Mouse (Mus musculus) stomach, embryonic 16.5 days (tissue): ENCODE measurements around the gene Lrrc25. TPM values are rescaled to one million over a fixed set of nuclear protein-coding genes. Genes with fewer than 3 reads are reported as not detected.

Experiments used
- ATAC-seq: fragments of 200-750 bp; cut with Nextera tagmentation; 2 replicates; pipeline ENCODE4 v1.8.0; 2017; ENCODE audit warnings: moderate number of reproducible peaks, moderate TSS enrichment; ENCODE audit not compliant: insufficient read depth, low FRiP score
- H3K27ac ChIP-seq: fragments of 300-500 bp; sonication (generic); 2 replicates; pipeline ENCODE4 v1.5.1; 2014; ENCODE audit warnings: low read length
- H3K27me3 ChIP-seq: fragments of 300-500 bp; sonication (generic); 2 replicates; pipeline ENCODE4 v1.6.1; 2014; ENCODE audit warnings: low read length, control low read depth, mixed read lengths; ENCODE audit not compliant: control insufficient read depth, insufficient read depth
- H3K36me3 ChIP-seq: fragments of 300-500 bp; sonication (generic); 2 replicates; pipeline ENCODE4 v1.6.1; 2014; ENCODE audit warnings: low read length; ENCODE audit not compliant: control insufficient read depth, insufficient read depth
- H3K4me1 ChIP-seq: fragments of 300-500 bp; sonication (generic); 2 replicates; pipeline ENCODE4 v1.6.1; 2014; ENCODE audit warnings: low read length, control low read depth, mixed read lengths; ENCODE audit not compliant: control insufficient read depth, insufficient read depth
- H3K4me2 ChIP-seq: fragments of 300-500 bp; sonication (generic); 2 replicates; pipeline ENCODE4 v1.6.1; 2014; ENCODE audit warnings: low read depth, low read length, mixed read lengths
- H3K4me3 ChIP-seq: fragments of 300-500 bp; sonication (generic); replicated peaks from 2 replicates; pipeline ENCODE4 v1.5.1; 2014; ENCODE audit warnings: mild to moderate bottlenecking, low read length
- H3K9ac ChIP-seq: fragments of 300-500 bp; sonication (generic); 2 replicates; pipeline ENCODE4 v1.6.1; 2014; ENCODE audit warnings: low read length
- H3K9me3 ChIP-seq: fragments of 300-500 bp; sonication (generic); replicated peaks from 2 replicates; pipeline ENCODE4 v1.6.1; 2016; ENCODE audit warnings: low read length, control low read depth; ENCODE audit not compliant: control insufficient read depth
- WGBS: fragments of 180-500 bp; shearing (Covaris S2); extraction: QIAGEN DNeasy Blood & Tissue Kit; methylation state at CpG from one replicate; pipeline ENCODE4 v1.1.7; 2014; 5-methylcytosine and 5-hydroxymethylcytosine counted together
- polyA plus RNA-seq: library from polyadenylated mRNA; unstranded; fragments of >200 nt; fragmentation: Nextera tagmentation; extraction: Ambion mirVana; gene quantifications from 2 replicates; pipeline ENCODE4 v1.2.1, GENCODE M21; 2015

The Lrrc25 gene
- polyA plus RNA-seq, 1 experiment from 2014 or later, result 2.9 TPM

GRCm38 (mm10) chr8:70610796-70611771 lies 4.9 kb upstream of the Lrrc25 start:
- no peak; the same call in 1 of the 2 replicates for ATAC-seq
- no peaks in the 10 kb centered on the region for H3K27me3 ChIP-seq

GRCm38 (mm10) chr8:70611849-70612248 lies 4.1 kb upstream of the Lrrc25 start:
- Histone ChIP-seq H3K4me3 (peak overlapping the region; percentile 85), H3K9ac (peak overlapping the region; percentile 97), H3K27ac (peak overlapping the region; percentile 98), H3K4me2 (peak overlapping the region; percentile 98), H3K36me3 (no peaks in the 10 kb centered on the region), H3K9me3 (no peaks in the 10 kb centered on the region), H3K4me1 (peaks cover 32% of the 10 kb centered on the region), H3K27me3 (no peaks in the 10 kb centered on the region)
- ATAC-seq, result no peak
- under 1% methylated on average over 6 of the region's 6 CpGs for WGBS

More at GRCm38 (mm10) chr8:70610796-70611771, 4.9 kb upstream of the Lrrc25 start:
- WGBS, result under 1% methylated on average over 54 of the region's 54 CpGs
- H3K27ac ChIP-seq, result peak overlapping the region; percentile 98
- H3K36me3 ChIP-seq, result no peaks in the 10 kb centered on the region
- no peaks in the 10 kb centered on the region for H3K9me3 ChIP-seq
- peaks cover 33% of the 10 kb centered on the region for H3K4me1 ChIP-seq
- peak overlapping the region; percentile 98 for H3K4me2 ChIP-seq
- peak overlapping the region; percentile 85 for H3K4me3 ChIP-seq
- H3K9ac ChIP-seq, result peak overlapping the region; percentile 97

DNA sequence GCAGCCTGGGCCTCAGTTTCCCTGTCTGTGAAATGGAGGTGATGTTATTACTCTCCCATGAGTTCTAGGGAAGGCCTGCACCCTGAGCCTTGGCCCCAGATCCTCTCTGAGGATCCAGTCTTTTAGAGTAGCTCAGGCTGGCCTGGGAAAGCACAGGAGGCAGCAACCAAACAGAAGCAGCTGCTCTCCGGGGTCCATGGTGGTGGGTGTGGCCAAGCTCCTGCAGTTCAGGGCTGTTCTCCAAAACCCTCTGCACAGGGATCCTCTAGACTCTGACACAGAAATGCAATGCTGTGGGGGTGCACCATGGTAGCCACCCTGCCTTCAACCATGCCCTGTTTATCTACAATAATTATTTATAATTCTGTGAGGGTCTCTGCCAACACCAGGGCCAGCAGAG lies 2.2 kb upstream of the Lrrc25 start:
- H3K9me3 ChIP-seq, result no peaks in the 10 kb centered on the region
- H3K27me3 ChIP-seq, result no peaks in the 10 kb centered on the region
- WGBS, result 8% methylated on average over 1 of the region's 1 CpGs
- no peak for ATAC-seq
- no peak overlapping the region for H3K4me2 ChIP-seq
- H3K27ac ChIP-seq, result peak overlapping the region; percentile 38
- H3K4me3 ChIP-seq, result no peak overlapping the region
- no peaks in the 10 kb centered on the region for H3K36me3 ChIP-seq
- peaks cover 24% of the 10 kb centered on the region for H3K4me1 ChIP-seq
- H3K9ac ChIP-seq, result no peak overlapping the region; the same call in 1 of the 2 replicates

- Histone ChIP-seq H3K36me3 (no peaks in the 10 kb centered on the region), H3K4me2 (no peak overlapping the region), H3K27ac (peak overlapping the region; percentile 38; the same call in 1 of the 2 replicates), H3K27me3 (no peaks in the 10 kb centered on the region), H3K4me1 (peaks cover 23% of the 10 kb centered on the region), H3K9ac (0 out of 2 replicates have a peak overlapping the region, but pooled peaks have one; percentile 6), H3K4me3 (no peak overlapping the region), H3K9me3 (no peaks in the 10 kb centered on the region)
- no peak for ATAC-seq
- 61% methylated on average over 5 of the region's 5 CpGs for WGBS
These were observed 1.5 kb upstream of the Lrrc25 start for GRCm38 (mm10) chr8:70614469-70614868.

DNA sequence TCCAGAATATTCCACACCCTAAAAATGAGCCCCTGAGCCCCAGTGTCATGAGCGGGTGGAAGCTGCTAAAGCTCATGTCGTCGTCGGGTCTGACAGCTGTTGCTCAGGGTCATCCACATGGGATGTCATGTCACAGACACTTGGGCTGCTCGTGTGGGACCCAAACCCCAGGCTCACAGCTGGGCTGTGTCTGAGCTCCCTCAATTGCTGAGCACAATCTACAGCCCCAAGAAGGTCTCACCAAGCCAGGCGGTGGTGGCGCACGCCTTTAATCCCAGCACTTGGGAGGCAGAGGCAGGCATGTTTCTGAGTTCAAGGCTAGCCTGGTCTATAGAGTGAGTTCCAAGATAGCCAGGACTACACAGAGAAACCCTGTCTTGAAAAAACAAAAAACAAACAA lies 674 bp upstream of the Lrrc25 start:
- Histone ChIP-seq H3K4me2 (no peak overlapping the region), H3K9ac (no peak overlapping the region), H3K36me3 (no peaks in the 10 kb centered on the region), H3K27ac (no peak overlapping the region), H3K4me3 (no peak overlapping the region), H3K4me1 (peaks cover 23% of the 10 kb centered on the region), H3K9me3 (no peaks in the 10 kb centered on the region), H3K27me3 (no peaks in the 10 kb centered on the region)
- ATAC-seq, result no peak
- 75% methylated on average over 8 of the region's 8 CpGs for WGBS

GRCm38 (mm10) chr8:70616645-70617044 lies 690 bp downstream of the Lrrc25 start:
- H3K27me3 ChIP-seq, result no peaks in the 10 kb centered on the region
- peaks cover 22% of the 10 kb centered on the region for H3K4me1 ChIP-seq
- H3K36me3 ChIP-seq, result no peaks in the 10 kb centered on the region
- WGBS, result 54% methylated on average over 11 of the region's 11 CpGs
- H3K27ac ChIP-seq, result peak overlapping the region; percentile 19; the same call in 1 of the 2 replicates
- peak overlapping the region; percentile 17; the same call in 1 of the 2 replicates for H3K4me3 ChIP-seq
- no peaks in the 10 kb centered on the region for H3K9me3 ChIP-seq
- no peak overlapping the region for H3K9ac ChIP-seq
- H3K4me2 ChIP-seq, result no peak overlapping the region
- no peak for ATAC-seq

GRCm38 (mm10) chr8:70617985-70618384 lies 2.0 kb downstream of the Lrrc25 start:
- peak overlapping the region; percentile 3; the same call in 1 of the 2 replicates for H3K4me3 ChIP-seq
- no peaks in the 10 kb centered on the region for H3K9me3 ChIP-seq
- H3K27me3 ChIP-seq, result no peaks in the 10 kb centered on the region
- peaks cover 19% of the 10 kb centered on the region; the same call in 1 of the 2 replicates for H3K4me1 ChIP-seq
- ATAC-seq, result no peak
- 0 out of 2 replicates have a peak overlapping the region, but pooled peaks have one; percentile 33 for H3K9ac ChIP-seq
- H3K27ac ChIP-seq, result no peak overlapping the region; the same call in 1 of the 2 replicates
- WGBS, result 83% methylated on average over 11 of the region's 11 CpGs
- H3K4me2 ChIP-seq, result no peak overlapping the region
- H3K36me3 ChIP-seq, result no peaks in the 10 kb centered on the region

DNA sequence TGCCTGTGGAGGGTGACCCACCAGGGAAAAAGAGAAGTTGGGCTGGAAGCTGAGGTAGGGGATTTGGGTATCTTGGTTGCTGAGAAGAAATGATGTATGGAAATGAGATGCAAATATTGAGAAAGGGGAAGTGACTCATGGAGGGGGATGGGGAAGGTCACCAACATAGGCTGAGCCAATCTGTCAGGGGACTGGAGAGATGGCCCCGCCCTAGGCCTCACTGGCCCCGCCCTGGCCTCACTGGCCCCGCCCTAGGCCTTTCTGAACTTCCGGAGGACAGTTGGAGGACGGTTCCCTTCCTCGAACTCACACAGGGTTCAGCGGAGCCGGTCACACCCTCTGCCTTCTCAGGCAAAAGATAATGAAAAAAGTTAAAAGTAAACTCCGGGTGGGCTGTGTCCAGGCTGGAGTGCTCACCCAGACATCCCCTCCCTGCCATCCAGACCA lies 3.0 kb downstream of the Lrrc25 start:
- peak; percentile 58; the same call in 1 of the 2 replicates for ATAC-seq
- Histone ChIP-seq H3K36me3 (no peaks in the 10 kb centered on the region), H3K9ac (no peak overlapping the region), H3K4me1 (peaks cover 12% of the 10 kb centered on the region; the same call in 1 of the 2 replicates), H3K4me3 (0 out of 2 replicates have a peak overlapping the region, but pooled peaks have one; percentile 8), H3K4me2 (no peak overlapping the region), H3K9me3 (no peaks in the 10 kb centered on the region), H3K27me3 (no peaks in the 10 kb centered on the region), H3K27ac (no peak overlapping the region)
- whole genome bisulfite sequencing, result 28% methylated on average over 9 of the region's 9 CpGs

- Histone ChIP-seq H3K4me2 (no peak overlapping the region), H3K27me3 (no peaks in the 10 kb centered on the region), H3K9ac (no peak overlapping the region), H3K36me3 (no peaks in the 10 kb centered on the region), H3K27ac (no peak overlapping the region), H3K4me1 (peaks cover 12% of the 10 kb centered on the region; the same call in 1 of the 2 replicates), H3K9me3 (no peaks in the 10 kb centered on the region), H3K4me3 (no peak overlapping the region)
- WGBS, result 41% methylated on average over 3 of the region's 3 CpGs
- no peak for ATAC-seq
These were observed 6.3 kb downstream of the Lrrc25 start for GRCm38 (mm10) chr8:70622220-70622619.
